ENCODE assay signal across 35 mouse cellular contexts in genomic region chr14:31692536-31692935, GRCm38 (mm10). TPM values are rescaled to one million over a fixed set of nuclear protein-coding genes. Genes with fewer than 3 reads are reported as not detected.
"Had no signal": no experiment of that assay in that cellular context is flagged by ENCODE, and none has a peak within 500 bp of the region (broad histone marks: within the 10 kb centered on the region; RNA-seq: fewer than 3 reads in every experiment).

No protein-coding gene starts in this region.

- DNase-seq: forebrain, postnatal 0 days; gastrocnemius, postnatal 14 days; gastrocnemius, postnatal 36 days; heart, adult 18-20 months; heart, postnatal 14 days; heart, postnatal 36 days; kidney, adult 11 months; kidney, adult 2 months; kidney, adult 9 months; kidney, postnatal 14 days; kidney, postnatal 36 days; layer of hippocampus, adult 9-11 months; layer of hippocampus, postnatal 36 days; left cerebral cortex, postnatal 4 days had no signal

- H3K4me1 ChIP-seq: hindbrain, embryonic 13.5 days; hindbrain, embryonic 15.5 days; kidney, embryonic 15.5 days; limb, embryonic 15.5 days had no signal

- H3K27me3 ChIP-seq: heart, embryonic 13.5 days; heart, embryonic 15.5 days; hindbrain, embryonic 13.5 days; hindbrain, embryonic 15.5 days; kidney, embryonic 15.5 days; limb, embryonic 13.5 days; limb, embryonic 15.5 days had no signal

- H3K4me2 ChIP-seq: heart, embryonic 13.5 days; heart, embryonic 15.5 days; hindbrain, embryonic 13.5 days; hindbrain, embryonic 15.5 days; kidney, embryonic 15.5 days; limb, embryonic 13.5 days; limb, embryonic 15.5 days had no signal

- H3K9me3 ChIP-seq: heart, embryonic 10.5 days; heart, embryonic 13.5 days; heart, embryonic 15.5 days; hindbrain, embryonic 13.5 days; hindbrain, embryonic 15.5 days; kidney, embryonic 15.5 days; limb, embryonic 13.5 days; limb, embryonic 15.5 days had no signal

- H3K27ac ChIP-seq: heart, embryonic 10.5 days; heart, embryonic 13.5 days; heart, embryonic 15.5 days; hindbrain, embryonic 13.5 days; hindbrain, embryonic 15.5 days; hindbrain, postnatal 0 days; kidney, embryonic 15.5 days; kidney, postnatal 0 days; limb, embryonic 13.5 days; limb, embryonic 15.5 days had no signal

- H3K36me3 ChIP-seq: heart, embryonic 10.5 days; heart, embryonic 13.5 days; heart, embryonic 15.5 days had no signal

- H3K9ac ChIP-seq: forebrain, postnatal 0 days; heart, embryonic 13.5 days; heart, embryonic 15.5 days; hindbrain, embryonic 13.5 days; hindbrain, embryonic 15.5 days; kidney, embryonic 15.5 days; limb, embryonic 13.5 days; limb, embryonic 15.5 days had no signal

- ATAC-seq: forebrain, postnatal 0 days; hindbrain, postnatal 0 days; intestine, embryonic 16.5 days had no signal

- H3K4me3 ChIP-seq: heart, embryonic 10.5 days; heart, embryonic 13.5 days; heart, embryonic 15.5 days; hindbrain, embryonic 13.5 days; hindbrain, embryonic 15.5 days; kidney, embryonic 15.5 days; limb, embryonic 13.5 days; limb, embryonic 15.5 days had no signal

RNA-seq across cellular contexts. Expression of gene Gm49387, which starts 51.9 kb away (rescaled TPM):
- total RNA-seq: forebrain, postnatal 0 days; gastrocnemius, adult 18-20 months; gastrocnemius, adult 8-10 months; gastrocnemius, postnatal 14 days; hematopoietic stem cell, adult 5-6 weeks; hindbrain, postnatal 0 days; layer of hippocampus, adult 18-20 months; layer of hippocampus, adult 8-10 months; layer of hippocampus, postnatal 14 days; layer of hippocampus, postnatal 36 days; left cerebral cortex, adult 8-10 months; left cerebral cortex, postnatal 4 days; liver, adult 2 months had no signal
- polyA plus RNA-seq: gonadal fat pad, adult 2 months; heart, embryonic 13.5 days; hindbrain, embryonic 15.5 days; hindbrain, postnatal 0 days; kidney, adult 2 months; kidney, postnatal 0 days; large intestine, adult 2 months had no signal
